Mouse (Mus musculus): ENCODE data around the gene Mrpl16.

Mrpl16 gene

DNA sequence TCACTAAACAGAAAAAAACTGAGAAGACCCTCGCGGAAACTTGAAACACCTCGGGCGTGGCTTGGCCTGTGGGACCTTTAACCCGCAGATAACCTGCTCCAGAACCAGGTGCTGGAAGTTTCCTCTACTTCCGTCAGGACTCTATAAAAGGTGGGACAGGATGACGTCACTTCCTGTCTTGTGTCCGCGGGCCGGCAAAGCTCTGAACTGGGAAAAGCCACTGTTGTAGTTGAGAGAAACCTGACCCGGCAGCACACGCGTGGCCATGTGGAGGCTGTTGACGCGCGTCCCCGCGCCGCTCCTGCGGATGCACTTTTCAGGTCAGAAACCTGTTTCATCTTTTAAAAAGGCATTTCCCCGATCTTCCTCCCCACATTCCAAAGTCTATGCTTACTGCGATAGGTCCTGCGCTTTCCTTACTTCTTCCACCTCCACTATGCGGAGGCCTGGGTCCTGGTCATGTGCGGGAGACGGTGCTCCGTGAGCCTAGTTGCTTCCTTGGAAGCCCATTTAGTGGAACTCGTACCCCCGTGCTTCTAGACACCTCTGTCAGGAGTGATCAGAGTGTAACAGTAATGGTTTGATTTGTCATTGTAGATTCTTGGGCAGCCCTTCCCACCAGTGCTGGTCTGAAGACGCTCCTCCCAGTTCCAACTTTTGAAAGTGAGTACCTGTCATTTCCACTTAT, at the start of gene Mrpl16:
TSS of gene Mrpl16 (plus strand) at position 187 of the 688 bp plus-strand sequence.
- peak; percentile 83 for DNase-seq (ENCODE audit: low read depth)

DNA sequence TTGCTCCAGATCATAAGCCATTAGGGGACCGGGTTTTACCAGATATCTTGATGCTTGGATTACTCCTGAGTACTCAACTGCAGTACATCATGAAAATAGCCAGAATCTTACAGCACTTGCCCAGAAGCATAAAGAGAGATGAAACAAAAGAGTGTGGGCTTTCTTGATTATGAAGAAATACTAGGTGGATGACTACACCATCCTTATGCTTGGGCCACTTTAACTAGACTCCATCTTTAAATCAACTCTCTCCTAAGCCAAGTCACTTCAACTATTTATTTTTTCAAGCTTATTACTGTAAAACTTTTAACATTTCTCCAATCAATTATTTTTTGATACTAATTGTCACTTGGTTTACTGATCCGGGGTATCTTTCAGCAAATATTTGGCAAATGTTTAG, 46.3 kb upstream of the Mrpl16 start:
- DNase-seq (ENCODE audit: low read depth): no peak

DNA sequence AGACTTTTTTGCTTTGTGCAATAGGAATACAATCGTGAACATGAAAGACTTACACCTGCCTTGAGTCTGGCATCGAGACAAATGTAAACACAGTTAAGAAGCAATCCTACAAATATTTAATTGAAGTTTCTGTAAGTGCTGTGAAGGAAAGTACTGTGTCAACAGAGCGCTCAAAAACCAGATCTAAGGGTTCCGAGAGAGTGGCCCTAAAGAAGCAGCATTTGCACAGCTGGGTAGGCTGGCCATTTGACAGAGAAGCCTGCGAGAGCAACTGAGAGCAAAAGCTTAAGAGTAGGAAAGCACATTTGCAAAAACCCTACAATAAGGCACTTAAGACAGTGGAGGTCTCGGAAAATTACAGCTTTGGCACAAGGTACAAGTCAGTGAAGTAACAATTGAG, 45.9 kb upstream of the Mrpl16 start:
- DNase-seq (ENCODE audit: low read depth): no peak

DNA sequence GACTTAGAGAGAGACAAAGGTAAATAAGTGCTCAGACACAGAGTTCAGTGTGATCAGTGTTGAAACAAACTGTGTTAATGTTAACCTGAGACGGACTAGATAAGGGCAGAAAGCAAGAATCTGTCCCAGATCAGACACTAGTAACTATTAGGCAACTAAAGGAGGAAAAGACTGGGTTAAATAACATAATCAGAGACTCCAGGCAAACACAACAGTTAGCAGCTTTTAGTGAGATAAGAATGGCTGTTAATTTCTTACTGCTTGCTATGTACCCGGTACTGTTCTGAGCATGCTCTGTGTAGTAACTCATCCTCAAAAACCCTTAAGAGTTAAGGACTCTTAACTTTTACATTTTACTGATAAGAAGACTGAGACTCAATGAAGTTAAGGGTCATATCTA, 44.3 kb upstream of the Mrpl16 start:
- no peak for DNase-seq (ENCODE audit: low read depth)

DNA sequence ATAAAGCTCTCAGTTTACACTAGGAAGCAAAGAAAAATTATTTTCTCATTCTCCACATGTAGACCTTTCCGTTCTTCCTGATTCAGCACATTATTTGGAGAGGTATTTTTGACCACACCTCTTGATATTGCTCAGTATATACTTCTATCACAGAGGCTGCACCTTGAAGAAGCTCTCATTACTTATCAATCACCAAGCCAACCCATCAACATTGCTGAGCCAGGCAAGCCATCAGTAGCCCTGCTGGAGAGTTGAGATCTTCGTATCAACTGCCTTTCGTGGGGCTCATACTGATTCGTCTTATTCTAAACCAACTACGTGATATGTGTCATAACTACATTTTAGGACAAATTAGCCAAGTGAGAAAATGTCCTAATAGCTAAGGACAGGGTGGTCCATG, 42.9 kb upstream of the Mrpl16 start:
- DNase-seq (ENCODE audit: low read depth): no peak

DNA sequence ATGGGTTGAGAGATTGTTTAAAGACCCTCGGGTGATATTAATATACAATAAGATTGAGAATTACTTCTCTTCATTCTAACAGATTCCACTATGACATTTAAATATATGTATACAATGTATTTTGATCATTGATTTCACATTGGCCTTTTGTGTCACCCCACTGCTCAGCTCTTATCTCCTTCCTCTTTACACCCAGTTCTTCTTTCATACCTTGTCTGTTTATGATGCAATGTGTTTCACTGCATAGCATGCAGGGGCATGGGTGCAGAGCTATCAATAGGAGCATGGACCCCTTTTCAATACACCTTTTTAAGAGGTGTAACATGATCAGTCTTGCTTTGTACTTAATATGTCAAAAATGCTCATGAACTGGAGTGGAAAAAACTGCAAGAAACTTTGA, 39.9 kb upstream of the Mrpl16 start:
- no peak for DNase-seq (ENCODE audit: low read depth)

DNA sequence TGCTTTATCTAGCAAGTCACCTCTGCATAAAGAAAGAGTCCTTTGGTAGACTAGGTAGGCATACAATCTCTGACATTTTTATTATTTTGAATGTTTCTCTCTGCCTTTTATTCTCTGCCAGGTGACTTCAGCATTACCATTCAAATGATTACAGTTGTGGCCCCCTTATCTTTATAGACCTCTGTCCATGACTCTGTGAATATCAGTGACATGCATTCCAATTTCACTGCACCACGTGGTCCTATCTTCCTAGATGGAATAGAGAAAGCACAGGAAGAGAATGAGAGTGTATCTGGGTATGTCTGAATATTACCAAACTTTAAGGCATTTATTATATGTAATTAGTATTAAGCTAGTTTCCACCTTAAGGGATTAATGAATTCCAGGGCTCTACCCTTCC, 33.7 kb upstream of the Mrpl16 start:
- no peak for DNase-seq (ENCODE audit: low read depth)

DNA sequence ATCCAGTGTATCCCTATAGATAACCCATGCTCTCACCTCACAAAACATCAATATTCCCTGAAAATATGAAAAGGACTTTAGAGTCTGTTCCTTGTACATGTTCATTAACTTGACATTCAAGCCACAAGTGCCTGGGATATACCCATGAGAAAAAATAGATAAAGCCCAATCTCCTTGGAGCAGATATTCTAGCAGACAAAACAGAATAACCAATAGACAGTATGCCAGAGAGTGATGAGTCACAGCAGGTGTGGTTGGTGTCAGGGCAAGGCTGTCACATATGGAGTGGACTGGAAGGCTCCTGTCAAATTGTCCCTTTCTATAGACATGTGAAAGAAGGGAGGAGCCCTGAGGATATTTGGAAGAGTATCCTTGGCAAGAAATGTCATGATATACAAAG, 24.5 kb upstream of the Mrpl16 start:
- DNase-seq (ENCODE audit: low read depth): no peak

DNA sequence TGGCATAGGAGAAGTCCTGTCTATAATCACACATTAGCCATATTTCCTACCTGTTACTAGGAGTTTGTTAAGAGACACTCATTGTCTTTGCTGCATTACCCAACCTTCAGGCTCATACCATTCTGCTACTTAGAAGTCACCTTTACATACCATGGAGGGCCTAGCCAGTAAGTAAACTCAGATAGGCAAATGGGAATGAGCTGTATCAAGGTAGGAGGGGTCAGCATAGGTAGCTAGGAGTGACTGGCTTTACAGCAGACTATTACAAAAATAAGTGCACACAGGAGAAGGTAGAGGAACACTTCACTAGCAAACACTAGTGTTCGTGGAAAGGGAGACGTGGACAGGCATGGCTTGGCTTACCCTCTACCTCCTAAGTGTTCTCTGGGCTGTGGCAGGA, 22.9 kb upstream of the Mrpl16 start, which contains the start of gene Gif:
TSS of gene Gif (plus strand) at position 257 of the 400 bp plus-strand sequence.
- no peak for DNase-seq (ENCODE audit: low read depth)

DNA sequence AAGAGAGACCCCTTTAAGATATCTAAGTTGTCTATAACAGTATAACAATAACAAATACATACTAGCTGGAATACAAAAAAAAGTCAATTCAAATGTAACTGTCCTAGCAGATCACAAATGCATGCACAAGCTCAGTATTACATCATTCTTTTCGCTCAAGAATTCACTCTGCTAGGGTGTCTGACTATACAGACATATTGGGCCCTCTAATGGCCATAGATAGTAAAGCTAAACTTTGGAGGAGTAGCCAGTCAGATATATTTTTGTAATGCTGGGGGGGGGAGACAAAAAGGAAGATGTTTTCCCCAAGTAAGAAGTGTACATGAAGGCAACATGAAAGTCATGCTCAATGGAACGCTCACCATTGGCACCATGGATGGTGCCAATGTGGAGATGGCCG, 5.1 kb upstream of the Mrpl16 start:
- no peak for DNase-seq (ENCODE audit: low read depth)

DNA sequence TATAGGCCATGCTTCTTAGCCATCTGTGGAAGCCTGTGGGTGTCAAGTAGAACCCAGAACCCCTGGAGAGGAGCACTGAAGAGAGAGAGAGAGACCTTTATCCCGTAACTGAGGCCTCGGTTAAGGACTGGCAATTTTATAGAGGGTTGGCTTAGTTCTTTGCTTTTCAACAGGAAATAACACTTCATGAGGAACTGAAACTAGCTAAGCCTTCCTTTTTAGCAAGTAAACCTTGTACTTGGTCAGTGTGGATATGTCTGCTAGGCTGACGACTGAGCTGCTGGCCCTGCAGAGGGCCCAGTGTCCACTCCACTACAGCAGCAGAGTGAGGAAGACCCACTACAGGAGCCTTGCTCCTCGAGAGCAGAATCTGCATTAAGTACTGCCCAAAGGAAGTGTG, 3.8 kb upstream of the Mrpl16 start:
- DNase-seq (ENCODE audit: low read depth): no peak

DNA sequence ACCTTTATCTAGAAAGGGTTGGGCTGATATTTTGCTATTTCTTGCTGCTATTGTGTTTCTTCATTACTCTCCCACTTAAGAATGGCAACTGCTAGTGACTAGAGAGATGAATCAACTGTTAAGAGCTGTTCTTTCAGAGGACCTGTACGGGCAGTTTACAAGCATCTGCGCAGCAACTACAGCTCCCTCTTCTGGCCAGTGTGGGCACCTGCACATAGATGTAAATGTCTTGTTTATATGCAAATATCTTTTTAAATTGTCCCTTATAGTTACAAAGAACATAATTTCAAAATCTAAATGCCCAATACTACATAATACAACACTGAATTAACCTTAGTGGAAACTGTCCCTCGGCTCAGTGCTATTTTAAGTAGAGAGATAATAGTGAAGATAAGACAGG, 2.0 kb upstream of the Mrpl16 start:
- peak; percentile 11 for DNase-seq (ENCODE audit: low read depth)

DNA sequence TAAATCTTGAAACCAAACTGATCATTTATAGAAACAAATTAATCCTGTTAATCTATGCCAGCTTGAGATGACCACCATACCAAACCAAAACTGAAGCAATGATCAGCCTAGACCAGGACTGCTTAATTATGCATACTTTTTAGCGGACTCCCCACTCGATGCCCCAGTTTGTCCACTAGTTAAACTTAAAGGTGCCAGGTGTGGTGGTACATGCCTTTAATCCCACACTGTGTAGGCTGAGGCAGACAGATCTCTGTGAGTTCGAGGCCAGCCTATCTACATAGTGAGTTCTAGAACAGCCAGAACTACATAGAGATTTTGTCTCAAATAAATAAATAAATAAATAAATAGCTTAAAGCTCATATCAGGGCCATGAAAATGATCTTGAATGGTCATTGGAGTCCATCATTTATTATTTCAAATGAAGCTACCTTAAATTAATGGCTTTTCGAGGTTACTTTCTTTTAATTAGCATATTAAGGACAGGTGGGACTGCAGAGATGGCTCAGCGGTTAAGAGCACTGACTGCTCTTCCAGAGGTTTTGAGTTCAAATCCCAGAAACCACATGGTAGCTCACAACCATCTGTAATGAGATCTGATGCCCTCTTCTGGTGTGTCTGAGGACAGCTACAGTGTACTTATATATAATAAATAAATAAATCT, 802 bp upstream of the Mrpl16 start:
- DNase-seq (ENCODE audit: low read depth): no peak

DNA sequence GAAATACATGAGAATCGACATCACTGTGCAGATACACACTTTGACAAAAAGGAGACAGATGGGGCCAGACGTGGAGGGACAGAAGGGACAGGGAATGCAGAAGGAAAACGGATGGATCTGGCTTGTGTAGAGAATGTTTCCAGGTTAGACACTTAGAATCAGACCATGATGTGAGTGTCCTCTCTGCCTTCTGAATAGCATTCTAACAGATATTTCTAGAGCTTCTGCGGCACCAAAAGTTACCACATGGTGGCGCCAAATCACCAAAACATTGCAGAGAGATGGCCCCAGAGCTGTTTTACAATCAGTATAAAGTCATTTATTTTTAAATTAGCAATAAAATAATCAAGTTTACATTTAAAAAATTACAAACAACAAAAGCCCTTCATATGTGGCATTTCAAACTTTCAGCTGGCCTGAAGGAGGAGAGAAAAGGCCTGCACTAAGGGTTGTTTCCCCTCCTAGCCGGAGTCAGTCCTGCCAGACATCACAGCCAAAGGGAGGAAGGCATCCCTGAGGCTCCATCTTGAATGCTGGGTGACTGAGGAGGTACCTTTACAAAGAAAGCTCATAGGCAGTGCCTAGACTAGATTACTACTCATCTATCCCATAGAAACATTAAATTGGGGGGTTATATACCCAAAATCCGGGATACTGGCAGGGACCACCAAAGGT, 7.1 kb downstream of the Mrpl16 start:
- peak; percentile 25 for DNase-seq (ENCODE audit: low read depth)

DNA sequence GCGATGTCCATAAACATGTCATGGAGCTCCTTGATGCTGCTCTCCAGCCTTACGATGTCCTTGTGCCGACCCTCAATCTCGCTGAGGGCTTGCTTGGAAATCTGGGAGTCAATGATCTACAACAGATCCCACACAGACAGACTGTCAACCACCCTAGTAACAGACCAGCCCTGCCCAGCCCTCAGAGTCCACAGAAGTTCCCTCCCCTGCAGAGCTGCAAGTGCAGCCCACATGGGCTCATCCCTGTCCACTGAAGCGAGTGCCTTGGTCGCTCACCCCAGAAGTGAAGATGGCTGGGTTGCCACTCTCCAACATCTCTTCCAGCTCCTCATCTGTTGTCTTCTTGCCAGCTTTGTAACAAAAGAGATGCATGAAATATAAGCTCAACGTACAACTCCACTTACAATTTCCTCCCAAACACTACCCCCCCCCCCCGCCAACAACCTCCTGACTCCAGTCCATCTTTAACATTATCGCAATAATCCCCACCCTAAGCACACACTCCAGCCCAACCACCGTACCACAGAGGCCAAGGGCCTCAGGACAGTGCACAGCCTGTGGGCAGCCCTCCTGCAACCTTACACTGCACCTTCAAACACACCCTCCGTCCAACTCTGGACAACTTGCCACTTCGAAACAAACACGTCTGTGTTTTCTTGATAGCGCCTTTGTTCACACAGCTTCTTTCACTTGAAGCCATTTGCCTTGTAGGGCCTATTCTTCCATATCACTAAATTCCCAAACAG, 15.4 kb downstream of the Mrpl16 start:
- no peak for DNase-seq (ENCODE audit: low read depth)

DNA sequence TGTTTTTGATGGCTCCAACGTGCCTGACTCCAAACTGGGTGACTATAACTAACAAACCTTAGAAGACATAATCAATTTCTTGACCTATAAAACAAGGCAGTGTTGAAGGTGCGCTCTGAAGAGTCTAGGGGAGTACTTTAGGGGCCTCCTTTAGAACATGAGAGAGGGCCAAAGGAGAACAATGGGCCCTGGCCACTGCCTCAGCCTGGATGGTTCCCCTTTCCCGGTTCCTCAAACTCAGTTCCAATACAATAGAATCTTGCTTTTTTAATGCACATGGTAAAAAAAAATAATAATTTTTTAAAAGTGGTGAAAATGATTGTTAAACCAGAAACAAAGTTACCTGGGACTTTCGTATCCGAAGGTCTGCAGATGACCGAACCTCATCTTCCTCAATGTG, 17.6 kb downstream of the Mrpl16 start:
- DNase-seq (ENCODE audit: low read depth): no peak

DNA sequence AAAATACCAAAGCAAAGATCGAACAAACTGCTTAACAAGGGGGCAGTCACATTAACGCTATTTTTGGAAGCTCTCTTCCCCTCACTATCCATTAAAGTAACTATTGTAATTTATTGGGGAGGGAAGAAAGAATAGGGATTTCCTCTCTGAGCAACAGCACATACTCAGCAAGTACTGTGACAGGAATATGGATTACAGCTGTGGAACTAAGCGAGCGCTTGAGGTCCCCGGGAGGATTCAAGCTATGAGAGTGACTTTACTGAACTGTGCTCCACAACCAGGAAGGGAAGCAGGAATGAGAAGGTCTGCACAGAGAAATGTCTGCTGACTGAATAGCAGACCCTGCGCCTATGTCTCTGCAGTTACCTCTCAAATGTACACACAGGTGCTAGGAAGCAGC, 18.7 kb downstream of the Mrpl16 start:
- DNase-seq (ENCODE audit: low read depth): no peak

DNA sequence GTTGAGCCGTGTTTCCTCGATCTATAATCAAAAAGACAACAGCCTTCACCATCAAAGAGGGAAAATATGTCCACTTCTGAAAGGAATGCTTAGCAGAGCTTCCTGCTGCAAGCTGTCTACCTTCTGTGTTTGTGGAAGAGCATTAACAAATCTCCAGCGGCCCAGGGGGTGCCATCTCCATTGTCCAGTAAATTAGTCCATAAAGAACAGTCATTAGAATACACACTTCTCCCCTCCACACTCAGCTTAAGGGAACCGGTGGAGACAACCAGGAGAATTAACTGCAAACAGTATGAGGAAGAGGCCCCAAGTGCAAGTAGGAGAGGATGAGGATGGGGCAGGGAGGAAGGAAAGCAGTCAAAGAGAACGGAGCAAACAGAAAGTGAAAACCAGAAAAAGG, 21.6 kb downstream of the Mrpl16 start:
- no peak for DNase-seq (ENCODE audit: low read depth)

DNA sequence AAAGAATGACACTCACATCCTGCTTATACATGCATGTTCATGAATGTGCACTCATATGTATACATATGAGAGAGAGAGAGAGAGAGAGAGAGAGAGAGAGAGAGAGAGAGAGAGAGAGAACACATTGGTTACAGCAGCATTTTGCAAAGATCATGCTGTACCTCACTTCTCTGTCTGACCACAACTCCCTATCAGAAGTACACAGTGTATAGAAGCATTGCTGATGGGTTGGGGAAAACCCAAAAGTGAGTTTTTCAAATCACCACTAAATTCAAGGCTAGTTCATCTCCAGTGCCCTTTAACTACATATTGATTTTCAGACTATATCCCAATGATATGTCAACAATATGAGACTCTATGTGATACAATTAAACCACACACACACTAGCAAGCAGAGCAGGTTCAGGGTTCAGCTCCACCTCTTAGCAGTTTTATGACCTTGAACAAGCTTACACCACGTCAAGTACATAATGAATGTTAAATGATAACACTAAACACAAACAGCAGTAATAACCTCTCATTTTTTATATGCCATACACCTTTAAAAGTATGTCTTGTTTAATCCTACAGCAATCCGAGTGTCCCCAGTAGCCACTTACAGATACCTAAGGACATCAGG, 23.7 kb downstream of the Mrpl16 start:
- no peak for DNase-seq (ENCODE audit: low read depth)

DNA sequence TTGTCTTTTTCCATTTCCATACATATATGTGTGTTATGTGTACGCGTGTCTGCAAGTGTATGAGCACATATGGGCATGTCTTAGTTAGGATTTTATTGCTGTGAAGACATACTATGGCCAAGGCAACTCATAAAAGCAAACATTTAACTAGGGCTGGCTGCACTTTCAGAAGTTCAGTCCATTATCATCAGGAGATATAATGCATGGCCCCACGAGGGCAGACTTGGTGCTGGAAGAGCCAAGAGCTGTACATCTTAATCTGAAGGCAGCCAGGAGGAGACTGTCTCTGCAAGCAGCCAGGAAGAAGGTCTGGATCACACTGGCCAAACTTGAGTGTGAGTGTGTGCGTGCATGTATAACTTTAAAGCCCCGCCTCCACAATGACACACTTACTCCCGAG, 24.3 kb downstream of the Mrpl16 start:
- no peak for DNase-seq (ENCODE audit: low read depth)

DNA sequence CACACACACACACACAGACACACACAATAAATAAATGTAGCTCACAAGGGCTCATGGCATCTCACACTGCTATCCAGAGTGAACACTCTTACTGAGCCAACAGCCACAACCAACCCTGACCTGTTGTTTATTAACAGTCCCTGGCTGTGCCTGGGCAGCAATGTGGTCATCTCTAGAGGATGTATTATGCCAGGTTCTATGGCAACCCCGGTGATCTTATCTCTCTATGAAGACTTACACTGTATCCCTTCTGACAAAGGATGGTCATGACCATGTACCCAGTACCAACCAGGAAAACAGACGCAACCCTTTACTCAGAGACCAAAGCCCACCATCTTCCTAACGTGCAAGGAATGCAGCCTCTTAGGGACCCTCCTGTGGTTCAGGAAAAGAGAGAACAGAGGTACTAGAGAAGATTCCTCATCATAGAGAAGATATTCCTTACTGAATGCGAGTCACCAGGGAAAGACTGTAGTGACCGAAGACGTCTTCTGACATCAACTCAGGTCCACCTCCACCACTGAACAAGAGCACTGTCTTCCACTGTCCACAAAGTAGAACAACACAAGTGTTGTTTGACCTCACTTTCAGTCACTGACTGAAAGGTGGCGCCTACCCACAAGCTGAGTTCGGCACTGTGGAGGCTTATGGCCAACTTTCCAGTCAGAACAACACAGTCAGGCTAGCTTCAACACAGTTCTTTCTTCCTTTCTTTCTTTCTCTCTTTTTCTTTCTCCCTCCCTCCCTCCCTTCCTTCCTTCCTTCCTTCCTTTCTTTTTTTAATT, 30.5 kb downstream of the Mrpl16 start:
- DNase-seq (ENCODE audit: low read depth): no peak

All from fibroblast of lung, adult 2 months (primary cell).